Mouse (Mus musculus): ENCODE measurements around the gene Aldh1a3. TPM values are rescaled to one million over a fixed set of nuclear protein-coding genes. Genes with fewer than 3 reads are reported as not detected.

The Aldh1a3 gene
- polyA plus RNA-seq, 1 experiment from 2014 or later, result 30.4 TPM

DNA sequence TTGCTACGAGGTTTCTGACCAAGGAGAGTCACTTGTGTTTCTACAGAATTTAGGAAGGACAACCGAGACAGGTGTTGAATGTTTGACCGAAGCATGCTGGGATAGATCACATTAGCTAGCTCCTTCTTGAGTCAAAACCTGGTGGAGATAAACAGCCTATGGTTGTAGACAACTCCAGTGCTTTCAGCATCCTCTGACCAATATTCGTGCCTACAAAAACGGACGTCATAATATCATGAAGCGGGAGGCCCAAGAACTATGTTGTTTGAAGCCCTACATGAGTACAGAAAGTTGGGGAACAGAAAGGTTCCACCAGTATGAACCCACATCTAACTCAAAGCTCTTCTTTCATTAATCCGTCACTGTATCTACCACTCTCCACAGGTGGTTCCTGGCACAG is 42.4 kb downstream of the Aldh1a3 start:
- no peak for DNase-seq (ENCODE audit: extremely low spot score, low spot score)
- H3K4me3 ChIP-seq, result no peak overlapping the region
- H3K36me3 ChIP-seq (replicated peaks), result no peaks in the 10 kb centered on the region
- no peaks in the 10 kb centered on the region for H3K9me3 ChIP-seq
- H3K27me3 ChIP-seq (ENCODE audit: poor library complexity, severe bottlenecking), result peaks cover 29% of the 10 kb centered on the region
- H3K27ac ChIP-seq, result no peak overlapping the region
- peaks cover 21% of the 10 kb centered on the region for H3K4me1 ChIP-seq
- WGBS, result 96% methylated on average over 8 of the region's 8 CpGs

DNA sequence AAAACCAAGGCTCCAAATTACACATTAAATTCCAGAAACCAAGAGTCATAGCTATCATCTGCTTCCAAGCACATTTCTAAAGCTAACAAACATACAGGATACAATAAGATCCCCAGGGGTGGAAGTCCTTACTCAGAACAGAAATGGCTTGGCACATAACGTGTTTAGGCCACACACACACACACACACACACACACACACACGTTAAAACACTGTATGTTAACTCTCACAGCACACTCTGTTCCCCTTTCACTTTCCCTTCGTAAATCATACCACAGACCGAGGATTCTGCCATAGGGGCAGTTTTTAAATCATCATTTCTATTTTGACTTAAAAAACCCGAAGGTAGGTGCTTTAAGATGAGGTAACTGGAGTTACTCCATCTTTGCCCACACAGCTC is 43.1 kb downstream of the Aldh1a3 start:
- Histone ChIP-seq H3K36me3 (replicated peaks) (no peaks in the 10 kb centered on the region), H3K9me3 (no peaks in the 10 kb centered on the region), H3K27me3 (ENCODE audit: poor library complexity, severe bottlenecking) (peaks cover 29% of the 10 kb centered on the region), H3K4me1 (peaks cover 21% of the 10 kb centered on the region), H3K4me3 (no peak overlapping the region), H3K27ac (no peak overlapping the region)
- 83% methylated on average over 5 of the region's 5 CpGs for WGBS
- DNase-seq (ENCODE audit: extremely low spot score, low spot score), result no peak

DNA sequence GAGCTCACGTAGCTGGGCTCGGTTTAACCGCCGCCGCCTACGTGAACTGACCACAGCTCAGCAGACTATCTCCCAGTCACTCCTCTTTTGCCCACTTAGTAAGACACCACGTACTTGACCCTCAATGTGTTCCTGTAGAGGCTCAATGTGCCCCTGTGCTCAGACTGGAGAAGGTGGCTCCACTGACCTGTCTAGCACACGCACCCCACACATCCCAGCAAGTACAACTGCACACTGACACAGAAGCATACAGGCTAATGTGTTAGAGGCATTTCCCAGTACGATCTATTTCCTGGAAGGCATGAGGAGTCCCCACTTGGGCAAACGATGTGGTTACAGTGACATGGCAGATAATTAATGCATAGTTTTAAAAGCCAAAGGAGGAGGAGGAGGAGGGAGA is 50.8 kb downstream of the Aldh1a3 start:
- Histone ChIP-seq H3K27me3 (ENCODE audit: poor library complexity, severe bottlenecking) (no peaks in the 10 kb centered on the region), H3K4me1 (peaks cover 4% of the 10 kb centered on the region; the same call in 1 of the 2 replicates), H3K36me3 (replicated peaks) (no peaks in the 10 kb centered on the region), H3K27ac (no peak overlapping the region), H3K4me3 (no peak overlapping the region), H3K9me3 (no peaks in the 10 kb centered on the region)
- 86% methylated on average over 10 of the region's 10 CpGs for WGBS
- no peak for DNase-seq (ENCODE audit: extremely low spot score, low spot score)

GRCm38 (mm10) chr7:66375736-66376135 is 51.6 kb downstream of the Aldh1a3 start:
- Histone ChIP-seq H3K27me3 (ENCODE audit: poor library complexity, severe bottlenecking) (no peaks in the 10 kb centered on the region), H3K4me1 (peaks cover 4% of the 10 kb centered on the region; the same call in 1 of the 2 replicates), H3K36me3 (replicated peaks) (no peaks in the 10 kb centered on the region), H3K9me3 (no peaks in the 10 kb centered on the region), H3K4me3 (no peak overlapping the region), H3K27ac (no peak overlapping the region)
- DNase-seq (ENCODE audit: extremely low spot score, low spot score), result no peak
- 89% methylated on average over 4 of the region's 4 CpGs for WGBS

GRCm38 (mm10) chr7:66373391-66373790 is 53.9 kb downstream of the Aldh1a3 start:
- Histone ChIP-seq H3K27ac (no peak overlapping the region), H3K4me3 (no peak overlapping the region), H3K9me3 (no peaks in the 10 kb centered on the region), H3K36me3 (replicated peaks) (no peaks in the 10 kb centered on the region), H3K27me3 (ENCODE audit: poor library complexity, severe bottlenecking) (no peaks in the 10 kb centered on the region), H3K4me1 (peaks cover 8% of the 10 kb centered on the region; the same call in 1 of the 2 replicates)
- WGBS, result 85% methylated on average over 3 of the region's 3 CpGs
- DNase-seq (ENCODE audit: extremely low spot score, low spot score), result no peak

GRCm38 (mm10) chr7:66370970-66371369 is 56.3 kb downstream of the Aldh1a3 start:
- 90% methylated on average over 6 of the region's 6 CpGs for WGBS

DNA sequence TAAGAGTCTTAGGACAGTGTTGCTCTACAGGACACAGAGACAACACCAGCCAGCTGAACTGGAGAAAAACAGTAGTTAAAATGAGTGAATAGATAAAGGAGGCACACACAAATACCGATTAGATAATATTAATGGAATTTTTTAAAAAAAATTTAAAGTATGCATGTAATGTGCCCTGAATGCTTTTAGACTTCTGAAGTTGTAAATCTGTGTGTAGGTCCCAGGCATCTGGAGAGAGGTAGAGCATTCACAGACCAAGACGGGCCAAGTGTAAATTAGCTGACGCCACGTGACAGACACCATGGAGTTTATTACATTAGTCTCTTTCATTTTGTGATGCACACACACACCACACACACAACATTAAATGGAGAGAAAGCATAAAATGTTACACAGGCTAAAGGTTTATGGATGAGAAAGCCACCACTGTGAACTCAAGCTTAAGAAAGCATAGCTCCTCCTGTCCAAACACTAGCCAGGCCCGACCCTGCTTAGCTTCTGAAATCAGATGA is 57.3 kb downstream of the Aldh1a3 start:
- DNase-seq (ENCODE audit: extremely low spot score, low spot score), result no peak
- Histone ChIP-seq H3K36me3 (replicated peaks) (no peaks in the 10 kb centered on the region), H3K9me3 (no peaks in the 10 kb centered on the region), H3K27ac (no peak overlapping the region), H3K27me3 (ENCODE audit: poor library complexity, severe bottlenecking) (no peaks in the 10 kb centered on the region), H3K4me3 (no peak overlapping the region), H3K4me1 (0 out of 2 replicates have a peak, but pooled peaks cover 4% of the 10 kb centered on the region)
- 89% methylated on average over 5 of the region's 5 CpGs for WGBS

More at GRCm38 (mm10) chr7:66370970-66371369, 56.3 kb downstream of the Aldh1a3 start:
- Histone ChIP-seq H3K4me3 (no peak overlapping the region), H3K9me3 (no peaks in the 10 kb centered on the region), H3K27me3 (ENCODE audit: poor library complexity, severe bottlenecking) (no peaks in the 10 kb centered on the region), H3K27ac (no peak overlapping the region), H3K36me3 (replicated peaks) (no peaks in the 10 kb centered on the region), H3K4me1 (0 out of 2 replicates have a peak, but pooled peaks cover 4% of the 10 kb centered on the region)
- no peak for DNase-seq (ENCODE audit: extremely low spot score, low spot score)

DNA sequence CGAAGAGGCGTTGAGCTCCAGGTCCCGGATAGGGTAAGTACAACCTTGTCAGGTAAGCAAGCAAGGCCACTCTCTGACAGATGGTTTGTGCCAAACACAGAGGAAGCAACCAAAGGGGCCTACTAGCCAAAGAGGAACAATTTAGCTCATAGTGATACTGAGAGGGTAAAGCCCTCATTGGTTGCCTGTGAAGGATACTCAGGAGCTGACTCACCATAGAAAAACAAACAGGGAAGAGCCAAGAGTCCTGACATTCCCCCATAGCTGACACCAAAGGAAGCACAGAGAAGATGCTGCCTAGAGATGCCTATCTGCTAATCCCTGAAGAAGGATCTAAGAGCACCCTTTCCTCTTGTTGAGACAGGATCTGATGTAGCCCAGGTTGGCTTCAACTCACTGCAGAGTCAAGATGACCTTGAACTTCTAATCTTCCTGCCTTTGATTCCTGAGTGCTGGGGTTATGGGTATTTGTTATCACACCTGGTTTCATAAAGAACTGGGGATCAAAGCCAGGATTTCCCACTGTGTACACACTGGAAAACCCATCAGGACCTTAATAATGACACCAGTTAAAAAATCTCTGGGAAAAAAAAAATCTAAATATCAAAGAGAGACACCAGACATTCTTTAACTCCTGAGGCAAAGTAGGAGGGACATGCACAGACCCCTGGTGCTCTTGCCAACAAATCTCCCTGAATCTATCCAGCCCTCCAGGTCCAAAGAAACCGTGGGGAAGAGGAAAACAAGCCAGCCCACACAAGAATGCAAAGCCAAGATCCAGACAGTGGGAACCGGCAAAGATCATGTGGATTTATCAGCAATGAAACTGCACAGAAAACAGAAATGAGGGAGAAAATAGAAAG is 58.0 kb downstream of the Aldh1a3 start:
- no peaks in the 10 kb centered on the region for H3K9me3 ChIP-seq
- 0 out of 2 replicates have a peak, but pooled peaks cover 4% of the 10 kb centered on the region for H3K4me1 ChIP-seq
- H3K27me3 ChIP-seq (ENCODE audit: poor library complexity, severe bottlenecking), result no peaks in the 10 kb centered on the region
- DNase-seq (ENCODE audit: extremely low spot score, low spot score), result no peak
- WGBS, result 80% methylated on average over 5 of the region's 5 CpGs
- H3K4me3 ChIP-seq, result no peak overlapping the region
- H3K36me3 ChIP-seq (replicated peaks), result no peaks in the 10 kb centered on the region
- no peak overlapping the region for H3K27ac ChIP-seq

- WGBS, result 67% methylated on average over 2 of the region's 2 CpGs
- H3K27ac ChIP-seq, result no peak within 1 kb of the TSS
- H3K9me3 ChIP-seq, result peaks cover 13% of the 10 kb centered on the region; the same call in 1 of the 2 replicates
- no peak within 1 kb of the TSS for H3K4me3 ChIP-seq
- H3K36me3 ChIP-seq (replicated peaks), result no peaks in the 10 kb centered on the region
- 0 out of 2 replicates have a peak, but pooled peaks cover 4% of the 10 kb centered on the region for H3K4me1 ChIP-seq
- no peak for DNase-seq (ENCODE audit: extremely low spot score, low spot score)
- H3K27me3 ChIP-seq (ENCODE audit: poor library complexity, severe bottlenecking), result no peaks in the 10 kb centered on the region
These were observed 61.4 kb downstream of the Aldh1a3 start, which contains the start of gene Gm10974 for GRCm38 (mm10) chr7:66365904-66366303. Gene Gm10974 (plus strand): TSS chr7:66365905.

GRCm38 (mm10) chr7:66365411-66365810 is 61.9 kb downstream of the Aldh1a3 start:
- no peaks in the 10 kb centered on the region for H3K27me3 ChIP-seq (ENCODE audit: poor library complexity, severe bottlenecking)
- H3K36me3 ChIP-seq (replicated peaks), result no peaks in the 10 kb centered on the region
- H3K4me1 ChIP-seq, result 0 out of 2 replicates have a peak, but pooled peaks cover 4% of the 10 kb centered on the region
- DNase-seq (ENCODE audit: extremely low spot score, low spot score), result no peak
- 84% methylated on average over 2 of the region's 2 CpGs for WGBS
- H3K27ac ChIP-seq, result no peak overlapping the region
- H3K9me3 ChIP-seq, result peaks cover 13% of the 10 kb centered on the region; the same call in 1 of the 2 replicates
- no peak overlapping the region for H3K4me3 ChIP-seq

DNA sequence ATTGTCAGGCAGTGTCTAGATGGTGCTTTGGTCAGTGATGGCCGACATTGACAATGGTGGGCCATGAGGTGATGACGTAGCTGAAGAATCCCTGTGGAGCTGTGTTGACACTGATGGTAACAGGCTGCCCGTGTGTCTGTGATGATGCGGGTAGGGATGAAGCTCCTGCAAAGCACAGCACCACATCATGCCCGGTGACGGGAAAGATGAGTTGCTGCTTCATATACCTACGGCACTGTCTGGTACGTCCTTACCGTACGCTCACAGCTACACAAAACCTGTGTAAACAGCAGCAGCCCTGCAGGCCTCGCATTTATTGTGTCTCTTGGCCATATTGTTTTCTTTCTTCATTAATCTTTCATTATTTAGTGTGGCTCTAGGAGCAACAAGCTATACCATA is 62.8 kb downstream of the Aldh1a3 start:
- Histone ChIP-seq H3K4me3 (no peak overlapping the region), H3K9me3 (peaks cover 13% of the 10 kb centered on the region; the same call in 1 of the 2 replicates), H3K4me1 (no peaks in the 10 kb centered on the region), H3K27ac (no peak overlapping the region), H3K27me3 (ENCODE audit: poor library complexity, severe bottlenecking) (no peaks in the 10 kb centered on the region), H3K36me3 (replicated peaks) (no peaks in the 10 kb centered on the region)
- WGBS, result 96% methylated on average over 11 of the region's 11 CpGs
- DNase-seq (ENCODE audit: extremely low spot score, low spot score), result no peak

- no peak for DNase-seq (ENCODE audit: extremely low spot score, low spot score)
- Histone ChIP-seq H3K4me1 (no peaks in the 10 kb centered on the region), H3K9me3 (peaks cover 13% of the 10 kb centered on the region; the same call in 1 of the 2 replicates), H3K4me3 (no peak overlapping the region), H3K27me3 (ENCODE audit: poor library complexity, severe bottlenecking) (no peaks in the 10 kb centered on the region), H3K27ac (no peak overlapping the region), H3K36me3 (replicated peaks) (no peaks in the 10 kb centered on the region)
- 93% methylated on average over 4 of the region's 4 CpGs for WGBS
These were observed 68.3 kb downstream of the Aldh1a3 start for GRCm38 (mm10) chr7:66359044-66359443.

DNA sequence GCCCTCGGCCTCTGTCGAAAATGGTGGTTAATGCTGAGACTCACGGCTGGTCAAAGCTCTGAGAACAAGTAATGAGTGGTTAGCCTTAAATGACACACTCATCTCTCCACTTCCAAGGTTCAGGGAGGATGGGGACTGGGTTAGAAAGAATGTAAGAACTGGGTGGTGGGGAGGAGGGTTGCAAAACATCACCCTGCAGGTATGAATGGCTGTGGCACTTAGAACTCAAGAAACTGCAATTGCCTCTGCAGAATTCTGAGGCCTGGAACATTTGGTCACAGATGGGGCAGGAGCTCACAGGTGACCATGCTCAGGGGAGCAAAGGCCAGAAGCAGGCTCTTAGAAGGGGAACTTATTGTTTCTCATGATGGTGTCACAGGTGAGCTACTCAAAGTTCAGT is 68.9 kb downstream of the Aldh1a3 start:
- H3K4me1 ChIP-seq, result no peaks in the 10 kb centered on the region
- no peak for DNase-seq (ENCODE audit: extremely low spot score, low spot score)
- 90% methylated on average over 3 of the region's 3 CpGs for WGBS
- no peaks in the 10 kb centered on the region for H3K27me3 ChIP-seq (ENCODE audit: poor library complexity, severe bottlenecking)
- H3K36me3 ChIP-seq (replicated peaks), result no peaks in the 10 kb centered on the region
- H3K27ac ChIP-seq, result no peak overlapping the region
- no peak overlapping the region for H3K4me3 ChIP-seq
- peaks cover 13% of the 10 kb centered on the region; the same call in 1 of the 2 replicates for H3K9me3 ChIP-seq
